Mouse (Mus musculus) liver, embryonic 12.5 days (tissue): ENCODE measurements around the gene Rnf115. TPM values are rescaled to one million over a fixed set of nuclear protein-coding genes. Genes with fewer than 3 reads are reported as not detected.
A peak's percentile ranks its signal among the peaks of the same experiment; 100 is the strongest.
"Not testable (repeated sequence)": the region's sequence is repeated elsewhere in the genome, so short reads cannot be mapped to it uniquely, and the experiment has no call there.

ENCODE experiments used
- ATAC-seq: fragments of 200-750 bp; cut with Nextera tagmentation; 2 replicates; pipeline ENCODE4 v1.8.0; 2017; ENCODE audit warnings: moderate number of reproducible peaks, mild to moderate bottlenecking, moderate library complexity
- H3K27ac ChIP-seq: fragments of 300-500 bp; sonication (generic); 2 replicates; pipeline ENCODE4 v1.5.1; 2016; ENCODE audit warnings: mild to moderate bottlenecking
- H3K27me3 ChIP-seq: fragments of 300-500 bp; sonication (generic); replicated peaks from 2 replicates; pipeline ENCODE4 v1.6.1; 2016; ENCODE audit warnings: mild to moderate bottlenecking, moderate library complexity
- H3K36me3 ChIP-seq: fragments of 300-500 bp; sonication (generic); 2 replicates; pipeline ENCODE4 v1.6.1; 2016; ENCODE audit warnings: mild to moderate bottlenecking, moderate library complexity
- H3K4me1 ChIP-seq: fragments of 300-500 bp; sonication (generic); 2 replicates; pipeline ENCODE4 v1.6.1; 2016
- H3K4me2 ChIP-seq: fragments of 300-500 bp; sonication (generic); 2 replicates; pipeline ENCODE4 v1.6.1; 2016; ENCODE audit warnings: mild to moderate bottlenecking, moderate library complexity
- H3K4me3 ChIP-seq: fragments of 300-500 bp; sonication (generic); 2 replicates; pipeline ENCODE4 v1.5.1; 2016; ENCODE audit warnings: mild to moderate bottlenecking, moderate library complexity
- H3K9ac ChIP-seq: fragments of 300-500 bp; sonication (generic); 2 replicates; pipeline ENCODE4 v1.6.1; 2016; ENCODE audit warnings: mild to moderate bottlenecking, moderate library complexity
- H3K9me3 ChIP-seq: fragments of 300-500 bp; sonication (generic); replicated peaks from 2 replicates; pipeline ENCODE4 v1.6.1; 2016; ENCODE audit warnings: mild to moderate bottlenecking, moderate library complexity
- WGBS: fragments of 180-500 bp; shearing (Covaris S2); methylation state at CpG from one replicate; pipeline ENCODE4 v1.1.7; 2016; ENCODE audit not compliant: insufficient replicate concordance; 5-methylcytosine and 5-hydroxymethylcytosine counted together
- polyA plus RNA-seq: library from polyadenylated mRNA; unstranded; fragments of >200 nt; fragmentation: Nextera tagmentation; extraction: Ambion mirVana; gene quantifications from 2 replicates; pipeline ENCODE4 v1.2.1, GENCODE M21; 2016

Rnf115 gene
- 38.4 and 40.9 TPM in 2 replicates for polyA plus RNA-seq

DNA sequence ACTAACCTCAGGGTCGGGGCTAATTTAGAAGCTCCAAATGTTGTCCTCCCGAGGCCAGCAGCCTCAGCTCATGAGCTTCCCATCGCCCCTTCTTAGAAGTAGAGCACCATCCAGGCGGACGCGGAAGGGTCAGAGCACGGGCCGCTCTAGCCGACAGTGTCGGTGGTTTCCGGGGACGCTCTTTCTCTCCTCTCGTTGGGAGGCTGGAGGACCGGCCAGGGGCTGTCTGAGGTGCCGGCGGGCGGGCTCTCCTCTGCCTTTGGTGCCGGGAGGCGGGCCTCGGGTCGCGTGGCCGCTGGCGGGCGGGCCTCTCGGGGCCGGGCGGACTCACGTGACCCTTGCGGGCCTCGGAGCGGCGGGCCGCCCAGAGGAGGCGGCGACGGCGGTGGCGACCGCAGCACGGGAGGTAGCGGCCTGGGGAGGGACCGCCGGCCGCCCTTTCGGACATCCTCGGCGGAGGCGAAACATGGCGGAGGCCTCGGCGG lies at the start of gene Rnf115, which contains the start of gene Polr3c:
Gene Rnf115, plus strand, starts transcription at position 322 of the 485 bp plus-strand sequence.
Gene Polr3c, minus strand, starts transcription at position 286 of the 485 bp plus-strand sequence.
- H3K4me3 ChIP-seq = peak within 1 kb of the TSS; percentile 92
- H3K27me3 ChIP-seq = no peaks in the 10 kb centered on the region
- peaks cover 29% of the 10 kb centered on the region for H3K36me3 ChIP-seq
- peak; percentile 99 for ATAC-seq
- H3K9ac ChIP-seq = peak within 1 kb of the TSS; percentile 86
- peak within 1 kb of the TSS; percentile 87 for H3K4me2 ChIP-seq
- peaks cover 55% of the 10 kb centered on the region for H3K4me1 ChIP-seq
- H3K9me3 ChIP-seq = no peaks in the 10 kb centered on the region
- peak within 1 kb of the TSS; percentile 87 for H3K27ac ChIP-seq
- WGBS = 1% methylated on average over 52 of the region's 52 CpGs

DNA sequence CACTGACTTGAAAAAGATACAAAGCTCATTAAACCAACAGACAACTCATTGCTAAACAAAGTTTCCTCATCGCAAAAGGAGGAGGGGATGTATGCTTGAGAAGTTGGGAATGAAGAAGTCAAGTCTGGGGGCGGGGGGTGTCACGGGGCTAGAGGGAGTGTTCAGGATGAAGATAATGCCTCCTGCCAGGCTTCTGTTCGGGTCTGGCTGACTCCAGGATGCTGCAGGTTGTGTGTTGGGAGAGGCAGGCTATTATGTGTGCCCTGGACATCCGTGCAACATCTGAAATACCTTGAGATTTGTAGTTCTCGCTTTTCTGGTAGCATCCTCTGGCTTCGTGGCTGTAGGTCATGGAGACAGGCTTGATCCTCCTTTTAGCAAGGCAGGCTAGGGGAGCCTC lies 49.0 kb upstream of the Rnf115 start:
- Histone ChIP-seq H3K36me3 (no peaks in the 10 kb centered on the region), H3K4me1 (peaks cover 20% of the 10 kb centered on the region), H3K9me3 (no peaks in the 10 kb centered on the region), H3K4me2 (no peak overlapping the region), H3K27me3 (peaks cover 47% of the 10 kb centered on the region), H3K4me3 (no peak overlapping the region), H3K27ac (no peak overlapping the region), H3K9ac (no peak overlapping the region)
- WGBS = 53% methylated on average over 7 of the region's 7 CpGs
- no peak for ATAC-seq

DNA sequence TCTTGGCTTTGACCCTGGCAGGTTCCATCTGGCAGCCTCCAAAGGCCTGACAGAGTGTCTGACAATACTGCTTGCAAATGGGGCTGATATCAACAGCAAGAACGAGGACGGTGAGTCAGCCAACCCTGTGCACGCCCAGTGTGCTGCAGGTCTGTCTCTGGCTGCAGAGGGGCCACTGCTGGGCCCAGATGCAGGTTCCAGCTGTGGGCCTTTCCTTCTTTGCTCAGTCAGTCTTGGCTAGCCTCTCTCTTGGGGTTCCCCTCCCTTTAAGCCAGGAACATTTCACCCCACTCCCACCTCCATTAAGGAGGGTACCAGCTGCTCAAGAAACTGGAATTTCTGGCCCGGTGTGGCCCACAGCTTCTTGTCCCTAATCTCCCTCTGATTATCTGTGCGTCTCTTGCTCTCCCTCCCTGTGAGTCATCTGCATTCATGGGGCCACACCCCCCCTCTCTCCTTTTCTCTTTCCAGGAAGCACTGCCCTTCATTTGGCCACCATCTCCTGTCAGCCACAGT lies 48.2 kb upstream of the Rnf115 start:
- H3K9ac ChIP-seq = no peak overlapping the region
- no peak overlapping the region for H3K4me3 ChIP-seq
- peaks cover 55% of the 10 kb centered on the region for H3K27me3 ChIP-seq
- H3K27ac ChIP-seq = no peak overlapping the region
- ATAC-seq = peak; percentile 63
- peaks cover 20% of the 10 kb centered on the region for H3K4me1 ChIP-seq
- no peaks in the 10 kb centered on the region for H3K36me3 ChIP-seq
- H3K4me2 ChIP-seq = no peak overlapping the region
- no peaks in the 10 kb centered on the region for H3K9me3 ChIP-seq
- 9% methylated on average over 5 of the region's 5 CpGs for WGBS

DNA sequence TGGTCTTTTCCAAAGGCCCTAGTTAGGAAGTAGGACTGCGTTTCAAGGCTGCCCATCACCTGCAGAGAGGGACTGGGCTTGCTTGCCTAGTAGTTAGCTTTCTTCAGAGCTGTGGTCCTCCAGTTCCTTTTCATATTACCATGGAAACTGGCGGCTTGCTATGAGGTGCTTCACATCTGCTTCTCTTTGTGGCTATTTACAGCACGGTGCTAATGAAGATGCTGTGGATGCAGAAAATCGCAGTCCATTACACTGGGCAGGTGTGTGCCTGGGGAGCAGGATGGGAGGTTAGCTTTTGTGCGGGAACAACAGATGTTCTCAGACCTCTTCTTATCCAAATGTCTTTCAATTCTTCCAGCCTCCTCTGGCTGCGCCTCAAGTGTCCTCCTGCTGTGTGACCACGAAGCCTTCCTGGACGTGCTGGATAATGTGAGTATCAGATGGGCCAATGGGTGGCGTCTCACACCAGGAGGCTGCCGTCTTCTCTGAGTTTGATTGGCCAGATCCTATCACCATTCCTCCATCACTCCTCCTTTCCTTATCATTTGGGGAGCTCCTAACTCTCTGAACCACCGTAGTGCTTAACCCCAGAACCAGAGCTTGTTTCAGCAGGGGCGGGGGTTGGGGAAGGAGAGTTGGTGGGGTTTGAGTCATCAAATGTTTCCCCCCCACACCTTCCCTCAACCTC lies 47.1 kb upstream of the Rnf115 start:
- no peaks in the 10 kb centered on the region for H3K9me3 ChIP-seq
- no peak overlapping the region for H3K4me2 ChIP-seq
- ATAC-seq = no peak
- H3K9ac ChIP-seq = no peak overlapping the region
- H3K27me3 ChIP-seq = peaks cover 67% of the 10 kb centered on the region
- H3K4me3 ChIP-seq = no peak overlapping the region
- WGBS = 26% methylated on average over 12 of the region's 12 CpGs
- peaks cover 28% of the 10 kb centered on the region for H3K4me1 ChIP-seq
- no peaks in the 10 kb centered on the region for H3K36me3 ChIP-seq
- no peak overlapping the region for H3K27ac ChIP-seq

DNA sequence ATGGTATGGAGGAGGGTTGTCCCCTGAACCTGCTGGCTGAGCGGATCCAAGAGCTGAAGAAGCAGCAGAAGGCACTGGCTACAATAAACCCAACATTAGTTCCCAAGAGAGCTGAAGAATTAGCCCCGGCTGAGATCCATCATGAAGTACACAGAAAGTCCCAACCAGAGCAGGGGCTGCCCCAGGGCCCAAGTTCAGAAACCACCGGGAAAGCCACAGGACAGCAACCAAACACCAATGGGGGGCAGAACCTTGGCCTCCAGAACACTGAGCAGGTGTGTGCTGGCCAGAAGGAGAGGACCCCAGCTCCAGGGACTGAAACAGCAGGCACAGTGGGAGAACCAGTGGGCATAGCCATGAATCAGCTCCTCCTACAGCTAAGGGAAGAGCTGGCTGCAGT lies 44.0 kb upstream of the Rnf115 start:
- H3K36me3 ChIP-seq = no peaks in the 10 kb centered on the region
- no peaks in the 10 kb centered on the region for H3K9me3 ChIP-seq
- ATAC-seq = no peak
- H3K27ac ChIP-seq = no peak overlapping the region
- H3K4me2 ChIP-seq = no peak overlapping the region
- H3K27me3 ChIP-seq = peaks cover 78% of the 10 kb centered on the region
- H3K4me1 ChIP-seq = peaks cover 27% of the 10 kb centered on the region
- no peak overlapping the region for H3K9ac ChIP-seq
- no peak overlapping the region for H3K4me3 ChIP-seq
- WGBS = 63% methylated on average over 3 of the region's 3 CpGs

DNA sequence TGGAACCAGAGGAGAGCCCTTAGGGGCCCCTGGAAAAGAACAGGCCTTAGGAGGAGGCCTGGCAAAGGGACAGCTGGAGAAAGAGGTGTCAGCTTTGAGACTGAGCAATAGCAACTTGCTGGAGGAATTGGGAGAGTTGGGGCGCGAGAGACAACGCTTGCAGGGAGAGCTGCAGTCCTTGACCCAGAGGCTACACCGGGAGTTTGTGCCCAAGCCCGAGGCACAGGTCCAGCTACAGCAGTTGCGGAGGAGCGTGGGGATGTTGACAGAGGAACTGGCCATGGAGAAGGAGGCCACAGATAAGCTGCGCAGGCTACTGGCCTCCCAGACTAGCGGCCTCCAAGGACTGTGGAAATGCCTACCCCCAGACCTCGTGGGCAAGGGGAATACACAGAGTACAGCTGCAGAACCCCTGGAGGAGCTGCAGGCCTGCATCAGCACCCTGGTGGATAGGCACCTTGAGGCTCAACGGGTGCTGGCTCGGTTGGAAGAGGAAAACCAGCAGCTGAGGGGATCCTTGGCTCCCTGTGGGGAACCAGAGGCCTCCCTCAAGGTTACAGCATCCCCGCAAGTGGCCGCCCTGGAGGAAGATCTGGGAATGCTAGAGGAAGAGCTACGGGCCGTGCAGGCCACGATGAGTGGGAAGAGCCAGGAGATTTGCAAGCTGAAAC lies 43.2 kb upstream of the Rnf115 start:
- WGBS = 35% methylated on average over 17 of the region's 17 CpGs
- Histone ChIP-seq H3K27ac (no peak overlapping the region), H3K4me3 (peak overlapping the region; percentile 8; the same call in 1 of the 2 replicates), H3K4me2 (peak overlapping the region; percentile 48), H3K36me3 (no peaks in the 10 kb centered on the region), H3K9ac (no peak overlapping the region), H3K4me1 (peaks cover 19% of the 10 kb centered on the region), H3K27me3 (peaks cover 82% of the 10 kb centered on the region), H3K9me3 (no peaks in the 10 kb centered on the region)
- no peak for ATAC-seq

DNA sequence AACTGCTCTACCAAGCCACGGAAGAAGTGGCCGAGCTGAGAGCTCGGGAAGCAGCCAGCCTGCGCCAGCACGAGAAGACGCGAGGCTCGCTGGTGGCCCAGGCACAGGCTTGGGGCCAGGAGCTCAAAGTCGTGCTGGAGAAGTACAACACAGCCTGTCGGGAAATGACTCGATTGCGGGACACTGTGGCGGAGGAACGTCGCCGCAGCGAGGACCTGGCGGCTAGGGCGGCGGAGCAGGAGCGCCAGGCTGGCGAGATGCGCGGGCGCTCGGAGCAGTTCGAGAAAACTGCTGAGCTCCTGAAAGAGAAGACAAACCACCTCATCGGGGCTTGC lies 42.7 kb upstream of the Rnf115 start:
- H3K27me3 ChIP-seq = peaks cover 82% of the 10 kb centered on the region
- H3K4me3 ChIP-seq = peak overlapping the region; percentile 8; the same call in 1 of the 2 replicates
- WGBS = 13% methylated on average over 28 of the region's 28 CpGs
- peak overlapping the region; percentile 48 for H3K4me2 ChIP-seq
- no peak overlapping the region for H3K9ac ChIP-seq
- H3K36me3 ChIP-seq = no peaks in the 10 kb centered on the region
- ATAC-seq = no peak
- peaks cover 14% of the 10 kb centered on the region for H3K4me1 ChIP-seq
- no peak overlapping the region for H3K27ac ChIP-seq
- H3K9me3 ChIP-seq = no peaks in the 10 kb centered on the region

DNA sequence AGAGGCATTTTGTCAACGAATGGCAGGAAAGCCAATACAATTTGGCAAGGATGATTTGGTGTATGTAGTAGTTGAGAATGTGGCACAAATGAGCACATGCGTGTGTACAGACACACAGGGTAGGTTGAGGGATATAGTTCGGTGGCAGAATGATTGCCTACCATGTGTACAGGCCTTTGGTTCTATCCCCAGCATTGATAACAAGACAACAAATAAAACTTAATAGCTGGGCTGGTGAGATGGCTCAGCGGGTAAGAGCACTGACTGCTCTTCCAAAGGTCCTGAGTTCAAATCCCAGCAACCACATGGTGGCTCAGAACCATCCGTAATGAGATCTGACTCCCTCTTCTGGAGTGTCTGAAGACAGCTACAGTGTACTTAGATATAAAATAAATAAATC lies 41.4 kb upstream of the Rnf115 start:
- ATAC-seq, H3K4me1 ChIP-seq, H3K4me2 ChIP-seq, H3K27ac ChIP-seq, H3K9ac ChIP-seq, H3K36me3 ChIP-seq, H3K9me3 ChIP-seq, H3K4me3 ChIP-seq: not testable (repeated sequence)
- WGBS = 73% methylated on average over 5 of the region's 5 CpGs
- peaks cover 79% of the 10 kb centered on the region for H3K27me3 ChIP-seq

DNA sequence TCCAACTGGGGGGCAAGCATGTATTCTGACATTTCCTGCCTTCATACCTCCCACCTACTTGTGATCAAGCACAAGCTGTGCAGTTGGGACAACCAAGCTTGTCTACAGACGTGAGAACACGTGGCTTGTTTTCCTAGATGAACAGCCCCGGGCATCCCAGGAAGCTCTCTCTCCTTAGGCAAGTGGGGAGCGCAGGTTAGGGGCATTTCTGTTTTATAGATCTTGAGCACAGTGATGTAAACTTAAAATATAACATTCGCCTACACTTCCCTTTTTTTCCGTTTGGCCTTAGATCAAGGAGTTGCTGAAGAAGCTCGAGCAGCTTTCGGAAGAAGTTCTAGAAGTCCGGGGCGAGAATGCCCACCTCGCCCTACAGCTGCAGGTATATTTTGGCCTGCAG lies 38.6 kb upstream of the Rnf115 start:
- ATAC-seq = no peak
- H3K36me3 ChIP-seq = no peaks in the 10 kb centered on the region
- no peak overlapping the region for H3K9ac ChIP-seq
- H3K27me3 ChIP-seq = peaks cover 55% of the 10 kb centered on the region
- H3K4me2 ChIP-seq = no peak overlapping the region
- H3K9me3 ChIP-seq = no peaks in the 10 kb centered on the region
- H3K27ac ChIP-seq = no peak overlapping the region
- 64% methylated on average over 11 of the region's 11 CpGs for WGBS
- H3K4me1 ChIP-seq = peaks cover 9% of the 10 kb centered on the region
- H3K4me3 ChIP-seq = no peak overlapping the region

DNA sequence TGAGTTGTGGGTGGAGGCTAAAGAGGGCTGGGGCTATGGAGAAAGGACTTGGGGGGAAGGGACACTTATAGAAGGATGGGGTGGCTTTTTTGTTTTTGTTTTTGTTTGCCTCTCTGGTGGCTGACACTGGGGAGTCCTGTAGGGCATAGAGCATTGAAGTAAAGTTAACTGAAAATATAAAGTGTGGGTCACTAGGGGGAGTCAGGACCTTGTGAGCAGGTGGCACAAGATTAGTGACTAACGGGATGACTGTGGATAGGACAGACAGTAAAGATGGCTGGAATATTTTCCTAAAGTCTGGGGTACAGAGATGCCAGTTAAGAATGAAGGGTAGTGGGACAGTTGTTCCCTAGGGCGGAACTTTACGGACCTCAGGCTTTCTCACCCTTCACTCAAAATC lies 37.2 kb upstream of the Rnf115 start:
- Histone ChIP-seq H3K36me3 (no peaks in the 10 kb centered on the region), H3K9me3 (no peaks in the 10 kb centered on the region), H3K27ac (no peak overlapping the region), H3K27me3 (peaks cover 40% of the 10 kb centered on the region), H3K9ac (no peak overlapping the region), H3K4me1 (peaks cover under 1% of the 10 kb centered on the region; the same call in 1 of the 2 replicates), H3K4me3 (no peak overlapping the region), H3K4me2 (no peak overlapping the region)
- 37% methylated on average over 3 of the region's 3 CpGs for WGBS
- no peak for ATAC-seq

DNA sequence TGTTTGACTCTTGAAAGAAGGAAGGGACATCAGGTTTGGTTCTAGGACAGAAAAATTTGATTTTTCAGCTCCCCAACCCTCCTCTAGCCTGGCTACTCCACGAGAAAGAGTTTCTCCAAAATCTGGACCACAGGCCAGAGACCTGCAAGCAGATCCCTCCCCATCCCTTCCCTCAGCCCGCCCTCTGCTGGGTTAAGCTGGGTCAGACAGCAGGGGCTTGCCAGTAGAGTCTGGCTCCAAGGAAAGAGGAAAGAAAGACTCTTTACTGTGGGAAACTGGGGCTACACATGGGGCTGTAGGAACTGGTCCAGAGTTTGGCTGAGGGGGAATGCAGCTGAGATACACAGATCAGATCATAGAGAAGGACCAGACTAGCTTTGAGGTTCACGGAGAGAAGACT lies 35.0 kb upstream of the Rnf115 start:
- H3K27ac ChIP-seq = no peak overlapping the region
- no peak overlapping the region for H3K9ac ChIP-seq
- H3K9me3 ChIP-seq = no peaks in the 10 kb centered on the region
- peaks cover 30% of the 10 kb centered on the region for H3K27me3 ChIP-seq
- no peak overlapping the region for H3K4me2 ChIP-seq
- peaks cover 15% of the 10 kb centered on the region for H3K4me1 ChIP-seq
- no peaks in the 10 kb centered on the region for H3K36me3 ChIP-seq
- H3K4me3 ChIP-seq = no peak overlapping the region
- WGBS = 16% methylated on average over 3 of the region's 3 CpGs
- no peak for ATAC-seq

DNA sequence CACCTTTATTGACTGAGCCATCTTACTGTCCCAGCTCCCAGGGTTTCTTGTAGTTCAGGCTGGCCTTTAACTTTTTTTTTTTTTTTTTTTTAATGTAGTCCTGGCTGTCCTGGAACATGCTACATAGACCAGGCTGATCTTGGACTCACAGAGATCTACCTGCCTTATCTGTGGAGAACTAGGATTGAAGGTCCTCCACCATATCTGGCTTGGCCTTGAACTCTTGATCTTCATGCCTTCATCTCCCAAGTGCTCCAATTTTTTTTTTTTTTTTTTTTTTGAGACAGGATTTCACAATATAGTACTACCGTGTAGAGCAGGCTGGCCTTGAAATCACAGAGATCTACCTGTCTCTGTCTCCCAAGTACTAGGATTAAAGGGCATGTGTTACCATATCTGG lies 33.9 kb upstream of the Rnf115 start:
- Histone ChIP-seq H3K4me3 (no peak overlapping the region), H3K27me3 (peaks cover 22% of the 10 kb centered on the region), H3K9me3 (no peaks in the 10 kb centered on the region), H3K4me2 (no peak overlapping the region), H3K4me1 (peaks cover 22% of the 10 kb centered on the region), H3K36me3 (no peaks in the 10 kb centered on the region), H3K27ac (no peak overlapping the region), H3K9ac (no peak overlapping the region)
- WGBS = 52% methylated on average over 1 of the region's 1 CpGs
- no peak for ATAC-seq
